Mouse (Mus musculus) heart, postnatal 25 days (tissue): ENCODE data around the gene Gnb1l. TPM values are rescaled to one million over a fixed set of nuclear protein-coding genes. Genes with fewer than 3 reads are reported as not detected.

Source experiments
- DNase-seq: peaks from one replicate; pipeline ENCODE4 v3.0.0; 2022; ENCODE audit warnings: low spot score
- intact Hi-C: fragments of 180-260 bp; cut with DNase I; formaldehyde crosslinking; loops from one replicate; pipeline ENCODE4 v1.15.1; 2025
- total RNA-seq, 2 experiments: library from RNA; stranded (reverse); gene quantifications; 2 replicates each; pipeline ENCODE4 v1.2.3; 2021

Gene Gnb1l
- total RNA-seq = 1 to 10 TPM; 4.9 to 5.6 TPM

DNA sequence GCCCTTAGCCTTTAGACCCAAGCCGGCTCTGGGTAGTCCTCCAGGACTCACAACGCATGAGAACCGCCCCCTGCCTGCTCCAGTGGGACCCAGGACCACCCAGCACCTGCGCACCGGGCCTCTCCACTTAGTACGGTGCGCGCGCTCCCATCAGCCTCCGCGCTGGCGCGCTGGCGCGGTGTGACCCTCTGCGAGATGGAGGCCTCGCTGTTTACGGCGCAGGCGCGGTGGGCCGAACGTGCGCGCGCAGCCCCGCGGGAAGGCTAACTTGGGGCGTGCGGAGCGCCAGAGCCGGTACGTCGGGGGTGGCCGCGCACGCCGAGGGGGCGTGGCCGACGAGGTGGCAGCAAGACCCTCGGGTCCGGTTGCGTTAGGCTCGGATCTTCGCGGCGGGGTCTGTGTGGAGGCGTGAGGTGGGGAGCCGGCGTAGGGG lies at the start of gene Gnb1l, which contains the start of gene Rtl10:
Gene Gnb1l (plus strand): TSS at position 156 of the 433 bp plus-strand sequence.
Gene Rtl10 (plus strand): TSS at position 344 of the 433 bp plus-strand sequence.
- peak; percentile 91 for DNase-seq
- intact Hi-C loops = loop anchor here (5.0 kb wide), 1 partner anchor 151 kb away; the partner anchor contains the start of genes Arvcf and Tango2

DNA sequence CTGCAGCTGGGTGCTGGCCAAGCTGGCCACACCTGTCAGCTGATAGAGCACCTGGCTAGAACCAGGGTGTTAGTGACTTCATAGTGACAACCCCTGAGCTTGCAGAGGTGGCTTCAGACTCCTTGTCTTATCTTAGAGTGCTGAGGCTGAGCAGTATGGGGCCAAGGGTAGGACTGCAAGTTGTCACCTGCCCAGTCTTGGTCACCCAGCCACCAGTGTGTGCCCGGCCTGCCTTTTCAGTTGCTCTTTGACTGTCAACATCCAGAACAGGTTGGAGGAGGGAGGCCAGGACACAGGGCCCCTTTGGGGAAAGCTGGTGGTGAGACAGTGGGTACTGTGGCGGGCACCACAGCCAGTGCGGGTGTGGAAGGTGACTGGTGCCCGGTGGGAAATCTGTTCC lies 49.5 kb upstream of the Gnb1l start:
- DNase-seq = no peak
- intact Hi-C loops = no loop called here

DNA sequence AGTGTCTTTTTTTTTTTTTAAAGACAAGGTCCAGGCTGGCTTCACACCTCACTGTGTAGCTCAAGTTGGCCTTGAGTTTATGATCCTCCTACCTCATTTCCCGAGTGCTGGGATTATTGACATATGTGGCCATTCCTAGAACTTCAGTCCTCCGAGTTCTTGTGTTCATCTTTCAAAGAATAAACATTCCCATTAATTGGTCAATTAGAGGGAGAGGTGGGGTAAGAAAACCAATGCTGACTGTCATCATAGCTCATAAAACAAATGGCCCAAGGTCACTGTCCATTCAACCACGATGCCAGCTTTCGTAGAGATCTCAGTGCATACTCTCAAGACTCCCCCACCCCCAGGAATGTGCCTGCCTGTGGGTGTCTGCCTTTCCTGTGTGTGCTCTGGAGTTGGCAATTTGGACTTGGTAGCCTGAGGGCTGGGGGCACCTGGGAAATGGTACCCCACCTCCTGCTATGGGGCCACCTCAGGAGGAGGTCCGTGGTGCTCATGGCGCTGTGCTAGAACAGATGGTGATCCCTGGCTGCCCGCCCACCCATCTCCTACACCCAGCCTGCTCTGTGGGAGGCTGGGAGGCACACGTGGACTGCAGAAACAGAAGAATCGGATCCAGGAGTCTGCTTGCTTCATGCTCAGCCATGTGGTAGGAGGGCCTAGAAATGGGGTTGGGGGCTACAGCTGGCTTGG lies 46.9 kb upstream of the Gnb1l start:
- intact Hi-C loops = no loop called here

DNA sequence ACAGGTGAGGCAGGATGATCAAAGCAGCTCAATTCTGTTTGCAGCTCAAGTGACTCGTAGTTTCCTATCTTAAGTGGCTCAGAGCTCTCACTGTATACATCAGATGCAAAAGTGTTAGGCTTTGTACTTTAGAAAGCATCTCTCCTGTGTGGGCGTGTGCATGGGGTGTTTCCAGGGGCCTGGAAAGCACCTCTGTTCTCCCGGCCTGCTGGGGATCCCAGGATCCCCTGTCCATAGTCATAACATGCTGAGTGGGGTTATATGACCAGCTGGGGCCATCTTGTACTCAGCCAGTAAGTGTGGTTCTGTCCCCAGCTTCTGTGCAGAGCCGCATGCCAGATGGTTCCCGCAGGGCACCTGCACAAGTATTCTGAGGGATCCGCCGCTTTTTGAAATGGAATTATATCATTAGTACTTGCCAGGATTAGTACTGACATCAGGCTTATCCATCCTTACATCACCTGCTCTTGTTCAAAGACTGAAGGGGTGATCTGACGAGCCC lies 46.1 kb upstream of the Gnb1l start:
- intact Hi-C loops = no loop called here
- no peak for DNase-seq

More for the DNA sequence above, 46.9 kb upstream of the Gnb1l start:
- DNase-seq = no peak

DNA sequence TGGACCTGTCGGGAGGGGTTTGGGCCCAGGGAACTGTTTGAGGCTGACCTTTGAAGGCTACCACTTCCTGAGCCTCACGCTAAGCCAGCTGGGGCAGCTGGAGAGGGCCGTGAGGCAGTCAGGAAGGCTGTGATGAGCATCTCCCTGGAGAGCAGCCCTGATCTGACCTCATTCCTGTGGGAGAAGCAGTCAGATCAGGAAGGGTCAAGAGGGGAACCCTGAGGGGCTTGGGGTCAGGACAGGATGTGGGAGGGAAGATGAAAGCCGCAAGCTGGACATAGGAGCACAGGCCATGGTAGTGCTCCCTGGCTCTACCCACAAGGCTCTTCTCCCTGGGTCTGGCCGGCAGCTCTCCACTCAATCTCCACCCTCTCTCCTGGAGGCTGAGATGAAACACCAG lies 44.7 kb upstream of the Gnb1l start:
- DNase-seq = no peak

DNA sequence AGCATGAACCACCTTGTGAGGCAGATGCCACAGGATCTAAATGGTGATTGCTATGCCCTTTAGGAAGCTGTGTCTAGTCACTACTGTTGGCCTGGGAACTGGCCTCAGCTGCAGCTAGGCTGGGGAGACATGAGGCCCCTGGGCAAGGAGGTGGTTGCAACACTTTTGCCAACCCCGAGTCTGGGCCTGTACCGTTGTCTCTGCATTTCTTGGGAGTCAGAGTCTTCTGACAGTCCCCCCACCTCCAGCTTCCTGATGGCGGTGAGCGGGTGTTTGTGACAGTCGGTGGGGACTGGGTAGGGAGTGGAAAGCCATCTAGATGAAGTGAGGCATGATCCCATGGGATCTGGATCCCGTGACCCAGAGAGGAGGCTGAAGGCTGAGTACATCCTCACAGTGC lies 43.1 kb upstream of the Gnb1l start:
- intact Hi-C loops = no loop called here
- no peak for DNase-seq

More for the DNA sequence above, 44.7 kb upstream of the Gnb1l start:
- intact Hi-C loops = no loop called here

DNA sequence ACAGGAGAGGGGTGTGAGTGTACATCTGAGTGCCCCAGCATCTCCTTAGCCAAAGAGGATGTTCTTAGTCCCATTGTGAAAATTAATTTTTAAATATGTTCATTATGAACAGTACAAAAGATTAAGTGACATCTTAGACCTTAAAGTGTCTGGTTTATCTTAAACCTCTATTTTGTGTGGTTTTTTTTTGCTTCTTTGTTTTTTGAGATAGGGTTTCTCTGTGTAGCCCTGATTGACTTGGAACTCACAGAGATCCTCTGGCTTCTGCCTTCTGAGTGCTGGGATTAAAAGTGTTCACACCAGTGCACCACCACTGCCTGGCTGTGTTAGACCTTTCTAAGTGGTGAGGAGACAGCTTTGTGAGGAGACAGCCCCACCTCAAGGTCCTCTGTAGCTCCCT lies 39.9 kb upstream of the Gnb1l start:
- intact Hi-C loops = no loop called here
- DNase-seq = no peak

DNA sequence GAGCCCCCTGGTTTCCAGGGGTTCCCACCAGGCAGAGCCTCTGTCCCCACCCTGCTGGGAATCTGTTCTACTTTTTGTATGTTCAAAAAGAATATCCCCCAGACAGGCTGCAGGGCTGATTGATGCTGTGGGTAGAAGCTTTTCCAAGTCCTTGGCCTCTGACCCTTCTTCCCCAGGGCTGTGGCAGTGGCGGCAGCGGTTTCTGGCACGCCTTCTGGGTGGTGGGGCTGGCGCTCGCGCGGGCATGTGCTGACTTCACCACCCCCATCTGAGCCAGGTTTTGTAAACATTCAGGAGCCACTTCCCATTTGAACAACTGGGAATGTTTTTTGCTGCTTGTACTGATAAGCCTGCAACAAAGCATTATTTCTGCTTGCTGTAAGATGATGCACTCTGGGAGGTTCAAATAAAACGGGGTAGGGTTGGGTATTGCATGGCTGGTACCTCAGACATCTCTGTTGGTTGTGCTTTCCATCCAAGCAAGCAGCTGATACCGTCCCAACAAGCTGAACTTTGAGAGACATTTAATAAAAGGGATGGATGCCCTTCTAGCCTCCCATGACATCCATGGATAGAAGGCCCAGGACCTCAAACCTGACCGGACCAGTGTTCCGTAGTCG lies 39.1 kb upstream of the Gnb1l start:
- intact Hi-C loops = no loop called here
- no peak for DNase-seq

DNA sequence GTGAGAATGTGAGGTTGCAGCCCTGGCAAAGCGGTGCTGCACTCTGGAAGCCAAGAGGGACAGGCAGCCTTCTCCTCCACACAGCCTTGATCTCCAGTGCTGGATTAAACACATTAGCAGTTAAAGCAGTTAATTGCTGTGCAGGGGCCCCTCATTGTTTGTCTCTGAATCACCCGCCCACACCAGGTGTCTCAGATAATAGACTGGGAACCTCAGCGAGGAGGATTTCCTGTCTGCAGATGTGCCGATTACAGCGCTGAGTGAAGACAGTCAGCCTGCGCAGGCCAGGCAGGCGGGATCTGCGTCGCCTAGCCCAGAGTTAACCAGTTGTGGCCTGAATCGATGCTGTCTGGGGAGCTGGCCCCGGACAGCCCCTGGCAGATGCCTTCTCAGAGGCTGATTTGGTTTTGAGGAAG lies 38.5 kb upstream of the Gnb1l start:
- peak; percentile 15 for DNase-seq
- intact Hi-C loops = no loop called here

DNA sequence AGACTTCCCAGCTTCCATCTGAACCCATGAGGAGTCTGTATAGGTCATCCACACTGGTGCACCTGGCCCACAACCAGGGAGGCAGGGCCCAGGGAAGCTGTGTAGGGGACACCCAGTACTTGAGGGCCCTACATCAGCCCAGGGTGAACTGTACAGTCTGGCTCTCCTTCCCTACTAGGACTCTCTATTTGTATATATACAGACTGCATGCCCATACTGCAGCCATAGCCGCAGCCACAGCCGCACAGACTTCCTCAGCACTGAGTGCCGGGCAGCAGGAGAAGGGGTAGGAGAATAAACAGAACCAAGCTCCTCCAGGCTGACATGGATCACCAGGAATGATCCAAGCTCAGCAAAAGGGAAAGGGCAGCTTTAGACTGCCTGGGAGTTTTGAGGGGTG lies 37.7 kb upstream of the Gnb1l start:
- intact Hi-C loops = no loop called here
- DNase-seq = no peak

DNA sequence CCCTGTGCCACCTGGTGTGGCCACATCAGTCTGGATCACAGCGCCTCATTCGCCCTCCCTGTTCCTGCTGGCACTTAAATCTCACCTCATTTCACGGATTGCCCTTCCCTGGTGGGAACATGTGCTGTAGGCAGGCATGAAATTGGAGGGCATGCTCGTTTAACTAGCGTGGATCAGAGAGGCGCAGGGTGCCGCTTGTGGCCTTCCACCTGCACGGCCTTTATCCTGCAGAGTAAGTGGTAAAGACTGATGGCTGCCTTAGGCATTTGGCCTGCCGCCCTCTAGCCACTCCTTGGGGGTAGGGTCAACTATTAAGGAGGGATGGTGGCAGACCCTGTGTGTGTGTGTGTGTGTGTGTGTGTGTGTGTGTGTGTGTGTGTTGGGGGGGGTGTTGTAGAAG lies 36.5 kb upstream of the Gnb1l start:
- intact Hi-C loops = no loop called here
- no peak for DNase-seq

DNA sequence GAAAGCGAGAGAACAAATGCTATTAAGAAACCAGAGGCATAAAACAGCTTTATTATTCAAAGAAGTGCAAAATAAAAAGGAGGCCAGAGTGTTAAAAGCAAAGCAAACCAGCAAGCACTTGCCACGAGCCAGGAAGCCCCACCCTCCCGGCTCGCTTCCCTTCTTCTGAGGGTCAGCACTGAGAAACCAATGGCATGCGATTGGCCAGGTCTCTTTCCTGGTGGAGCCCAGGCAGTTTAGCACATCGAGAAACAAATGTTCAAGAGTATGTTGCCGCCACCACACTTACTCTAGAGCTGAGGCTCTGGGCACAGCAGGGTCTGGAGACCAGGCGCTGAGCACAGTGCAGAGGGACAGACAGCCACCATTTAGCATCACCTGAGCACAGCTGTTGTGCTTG lies 35.9 kb upstream of the Gnb1l start:
- no peak for DNase-seq
- intact Hi-C loops = no loop called here

DNA sequence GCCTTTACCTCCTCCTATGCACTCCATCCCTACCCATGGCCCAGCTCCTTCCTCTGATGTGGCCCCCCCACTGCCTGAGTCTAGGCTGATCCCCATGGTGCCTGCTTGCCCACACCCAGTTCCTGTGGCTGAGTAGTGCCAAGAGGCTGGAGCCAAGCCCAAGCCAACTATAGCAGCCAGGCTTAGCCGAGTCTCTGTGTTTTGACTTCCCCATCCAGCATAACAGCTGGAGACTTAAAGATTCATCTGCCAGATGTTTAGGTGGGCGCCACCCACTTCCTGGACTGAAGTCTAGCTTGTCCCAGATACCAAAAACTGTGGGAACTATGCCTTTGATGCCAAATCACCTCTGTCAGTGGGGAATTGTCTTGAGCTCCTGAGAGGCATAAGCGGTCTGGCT lies 34.2 kb upstream of the Gnb1l start:
- intact Hi-C loops = no loop called here

DNA sequence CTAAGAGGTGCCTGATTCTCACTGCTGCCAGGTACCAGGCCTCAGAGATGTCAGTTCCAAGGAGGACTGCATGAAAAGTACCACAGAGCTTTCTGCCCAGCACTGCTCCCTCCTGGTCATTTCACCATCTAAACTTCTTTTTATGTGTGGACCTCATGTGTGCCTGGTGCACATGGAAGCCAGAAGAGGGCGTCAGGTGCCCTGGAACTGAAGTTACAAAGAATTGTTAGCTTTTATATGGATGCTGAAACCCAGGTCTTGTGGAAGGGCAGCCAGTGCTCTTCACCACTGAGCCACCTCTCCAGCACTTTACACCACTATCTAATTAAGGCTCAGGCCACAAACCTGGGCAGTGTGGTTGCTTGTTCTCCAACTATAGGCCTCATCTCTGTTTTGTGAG lies 27.7 kb upstream of the Gnb1l start:
- no peak for DNase-seq

More for the DNA sequence above, 34.2 kb upstream of the Gnb1l start:
- DNase-seq = peak; percentile 47

DNA sequence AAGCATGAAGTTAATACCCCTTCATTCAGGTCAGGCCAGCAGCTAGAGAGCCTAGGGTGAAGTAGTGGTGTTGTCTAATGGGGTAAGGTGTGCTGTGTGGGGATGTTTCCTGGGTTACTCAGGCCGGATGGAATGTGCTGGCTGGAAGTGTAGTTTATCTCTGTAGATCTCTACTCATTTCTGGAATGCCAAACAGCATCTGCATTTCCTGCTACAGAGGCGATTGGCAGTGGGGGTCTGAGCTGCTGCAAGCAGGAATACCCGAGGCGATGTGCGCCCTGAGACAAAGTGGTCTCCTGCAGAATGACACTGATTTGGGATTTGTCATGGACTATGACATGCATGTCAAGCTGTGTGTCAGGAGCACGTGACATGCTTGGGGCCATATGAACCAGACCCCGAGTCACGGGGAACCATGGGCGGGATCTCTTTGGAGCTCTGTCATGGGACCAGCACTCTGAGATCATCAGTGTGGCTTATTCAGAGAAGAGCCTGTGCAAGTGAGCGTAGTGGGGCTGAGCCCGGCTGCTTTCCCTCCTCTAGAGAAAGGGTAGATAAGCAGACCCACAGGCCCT lies 27.0 kb upstream of the Gnb1l start:
- no peak for DNase-seq
- intact Hi-C loops = no loop called here

More for the DNA sequence above, 27.7 kb upstream of the Gnb1l start:
- intact Hi-C loops = no loop called here

DNA sequence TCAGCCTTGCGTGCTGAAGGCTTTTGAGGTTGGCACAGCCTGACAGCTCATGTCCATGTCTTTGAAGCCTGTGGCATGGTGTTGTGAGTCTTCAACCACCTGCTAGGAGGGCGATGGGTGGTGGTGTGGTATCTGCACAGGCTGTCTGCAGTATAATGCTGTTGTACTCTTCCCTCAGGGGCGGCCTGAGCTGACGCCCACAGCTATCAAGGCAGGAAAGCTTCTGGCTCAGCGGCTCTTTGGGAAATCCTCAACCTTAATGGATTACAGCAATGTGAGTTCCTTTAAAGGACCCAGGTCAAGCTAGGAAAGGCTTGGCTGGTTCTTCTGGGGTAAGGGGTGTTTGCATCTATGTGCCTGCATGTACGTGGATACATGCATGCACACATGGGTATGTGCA lies 26.5 kb upstream of the Gnb1l start:
- DNase-seq = no peak
- intact Hi-C loops = no loop called here

DNA sequence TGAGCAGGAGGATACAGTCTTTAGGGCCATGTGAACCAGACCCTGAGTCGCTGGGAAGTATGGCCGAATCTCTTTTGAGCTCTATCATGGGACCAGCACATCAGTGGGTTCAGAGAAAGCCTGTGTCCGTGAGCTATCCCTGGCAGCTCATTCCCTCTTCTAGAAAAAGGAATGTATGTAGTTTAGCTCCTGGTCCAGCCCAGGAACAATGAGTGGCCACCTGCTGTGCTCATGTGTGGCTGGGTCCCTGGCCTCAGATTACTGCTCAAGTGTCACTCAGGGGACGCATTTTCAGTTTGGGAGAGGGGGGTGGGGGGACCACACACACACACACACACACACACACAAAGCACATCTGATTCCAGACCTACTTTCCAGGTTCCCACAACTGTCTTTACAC lies 26.1 kb upstream of the Gnb1l start:
- DNase-seq = no peak
- intact Hi-C loops = no loop called here

DNA sequence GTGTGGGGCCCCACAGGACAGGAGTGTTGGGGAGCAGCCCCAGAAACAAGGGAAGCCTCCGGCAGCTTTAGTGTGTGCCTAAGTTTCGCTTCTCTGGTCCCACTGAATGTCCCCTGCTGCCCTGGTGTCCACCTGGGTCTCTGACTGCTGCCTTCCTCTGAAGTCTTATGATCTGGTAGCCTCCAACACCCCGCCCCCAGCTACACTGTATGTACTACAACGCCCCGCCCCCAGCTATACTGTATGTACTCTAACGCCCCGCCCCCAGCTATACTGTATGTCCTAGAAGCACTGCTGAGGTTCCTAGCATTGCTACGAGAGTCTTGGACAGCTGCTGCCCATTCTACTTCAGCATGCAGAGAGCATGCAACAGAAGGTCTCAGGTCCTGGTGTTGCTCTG lies 25.5 kb upstream of the Gnb1l start:
- DNase-seq = no peak
- intact Hi-C loops = no loop called here

DNA sequence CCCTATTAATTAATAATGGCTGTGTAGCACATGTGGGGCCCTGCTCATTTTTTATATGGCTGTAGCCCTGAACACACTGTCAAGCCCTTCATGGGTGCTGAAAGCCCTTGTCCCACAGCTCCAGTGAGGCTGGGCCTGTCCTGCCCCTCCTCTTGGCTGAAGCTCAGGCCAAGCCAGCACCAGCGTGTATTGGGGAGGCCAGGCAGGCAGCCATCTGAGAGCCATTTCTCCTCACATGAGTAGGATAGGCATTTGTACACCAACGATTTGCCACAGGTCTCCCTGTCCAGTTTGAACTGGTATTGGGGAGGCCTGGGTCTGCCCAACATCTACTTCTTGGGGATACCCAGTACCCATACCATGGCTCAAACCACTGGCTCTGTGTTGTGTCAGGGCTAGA lies 24.5 kb upstream of the Gnb1l start:
- intact Hi-C loops = no loop called here
- DNase-seq = no peak

DNA sequence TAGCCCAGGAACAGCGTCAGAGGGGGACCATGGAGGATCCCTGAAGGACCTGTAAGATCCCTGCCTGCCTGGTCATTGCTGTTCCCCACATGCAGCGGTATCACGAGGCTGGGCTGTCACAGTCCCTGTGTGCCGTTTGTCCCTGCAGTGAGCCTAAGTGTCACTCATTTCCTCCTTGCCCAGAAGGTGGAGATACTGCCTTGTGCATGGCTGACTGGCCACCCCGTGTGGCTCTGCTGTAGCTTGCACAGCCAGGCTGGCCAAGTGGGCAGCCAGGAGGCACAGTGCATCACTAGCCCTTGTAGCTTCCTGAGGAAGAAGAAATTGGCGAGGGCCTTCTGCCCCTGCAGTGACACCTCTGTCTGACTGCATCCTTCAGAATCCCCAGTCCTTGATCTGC lies 20.5 kb upstream of the Gnb1l start:
- DNase-seq = no peak
- intact Hi-C loops = no loop called here

DNA sequence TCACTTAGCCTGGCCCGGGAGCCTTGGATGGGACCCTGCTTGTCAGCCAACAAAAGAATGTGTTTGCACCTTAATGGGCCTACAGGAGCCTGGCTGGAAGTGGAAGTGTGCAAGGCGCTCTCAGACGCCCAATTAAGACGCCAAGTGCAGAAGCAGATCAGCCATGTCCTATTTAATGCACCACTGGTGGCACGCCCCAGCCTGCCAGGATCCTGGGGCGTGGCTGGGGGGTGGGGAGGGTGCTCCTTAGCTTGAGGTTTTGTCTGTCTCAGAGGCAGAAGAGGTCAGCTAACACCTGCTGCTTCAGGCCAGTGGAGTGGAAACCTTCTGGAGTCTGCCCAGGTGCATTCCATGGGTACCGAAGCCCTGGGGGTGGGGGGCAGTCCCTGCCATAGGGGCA lies 18.8 kb upstream of the Gnb1l start:
- intact Hi-C loops = no loop called here
- DNase-seq = no peak
